Mouse (Mus musculus): ENCODE results near the gene Olfr881. TPM values are rescaled to one million over a fixed set of nuclear protein-coding genes. Genes with fewer than 3 reads are reported as not detected.

Gene Olfr881
- not detected for total RNA-seq (2021)
- long read RNA-seq, experiment 1, result 0 reads
- long read RNA-seq, experiment 2, result 0 reads

DNA sequence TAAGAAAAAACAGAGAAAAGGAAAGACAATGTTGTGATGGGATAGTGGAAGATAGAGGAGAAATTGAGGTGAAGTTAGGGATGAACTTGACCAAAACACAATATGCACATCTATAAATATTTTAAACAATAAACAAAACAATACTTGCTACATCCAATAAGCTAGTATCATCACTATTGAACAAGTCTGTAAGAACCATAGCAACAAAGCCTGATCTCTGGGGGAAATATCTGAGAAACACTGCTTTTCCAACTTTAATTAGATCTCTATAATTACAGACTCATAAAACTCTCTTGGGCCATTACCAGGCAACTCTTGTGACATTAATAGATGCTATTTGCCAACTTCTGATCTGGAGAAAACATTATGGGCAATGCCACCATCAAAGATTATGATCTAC lies at the start of gene Olfr881:
TSS of gene Olfr881 (plus strand) at position 301 of the 400 bp plus-strand sequence.
- Histone ChIP-seq H3K4me3 (no peak within 1 kb of the TSS), H3K27ac (no peak within 1 kb of the TSS)
- no peak for DNase-seq
- intact Hi-C loops (cut with DNase I), result no loop called here
- TF ChIP-seq CTCF (IDR thresholded peaks at IDR 0.05), result no peak

DNA sequence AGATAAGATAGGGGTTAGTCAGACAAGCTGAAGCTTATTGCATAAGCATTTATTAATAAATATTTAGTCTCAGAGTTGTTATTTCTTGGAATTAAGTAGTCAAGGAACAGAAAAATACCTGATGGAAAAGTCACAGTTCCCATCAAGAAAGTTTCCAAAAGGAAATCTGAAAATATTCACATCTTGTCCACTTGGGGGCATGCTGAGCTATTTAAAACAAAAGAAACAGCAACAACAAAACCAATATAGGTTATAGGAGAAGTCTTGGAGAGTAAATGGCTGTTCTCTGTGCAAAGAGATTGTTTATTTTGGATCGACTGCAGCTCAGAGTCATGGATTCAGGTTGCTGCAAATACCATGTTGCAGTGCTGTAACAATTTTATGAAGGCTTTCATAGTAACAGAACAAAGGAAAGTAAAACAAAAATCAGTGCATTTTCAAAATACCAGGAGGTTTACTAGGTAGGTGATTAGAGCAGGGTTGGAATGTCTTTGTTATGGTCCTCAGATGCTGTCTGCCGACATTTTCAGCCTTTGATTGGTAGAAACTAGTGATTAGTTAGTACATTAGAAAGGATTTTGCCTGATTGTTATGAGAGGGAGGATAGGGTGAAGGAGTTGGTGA lies 7.1 kb downstream of the Olfr881 start:
- no peak for DNase-seq
- H3K4me3 ChIP-seq, result no peak overlapping the region
- intact Hi-C loops (cut with DNase I), result no loop called here
- TF ChIP-seq CTCF (IDR thresholded peaks at IDR 0.05), result no peak
- H3K27ac ChIP-seq, result no peak overlapping the region

DNA sequence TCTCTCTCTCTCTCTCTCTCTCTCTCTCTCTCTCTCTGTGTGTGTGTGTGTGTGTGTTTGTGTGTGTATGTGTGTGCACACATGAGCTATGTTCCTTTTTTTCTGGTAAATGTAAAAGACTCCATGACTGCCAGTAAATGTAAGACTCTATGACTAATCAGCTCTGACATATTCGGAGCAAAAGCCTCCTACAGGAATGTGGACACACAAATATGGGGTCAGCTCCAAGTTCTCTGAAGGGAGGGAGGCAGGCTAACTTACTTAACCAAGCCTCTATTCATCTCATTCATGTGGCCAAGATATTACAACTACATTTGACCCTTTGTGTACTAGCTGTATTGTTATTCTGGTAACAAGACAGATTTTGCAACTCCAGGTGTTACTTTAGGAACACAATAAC lies 8.4 kb downstream of the Olfr881 start:
- intact Hi-C loops (cut with DNase I), result no loop called here

DNA sequence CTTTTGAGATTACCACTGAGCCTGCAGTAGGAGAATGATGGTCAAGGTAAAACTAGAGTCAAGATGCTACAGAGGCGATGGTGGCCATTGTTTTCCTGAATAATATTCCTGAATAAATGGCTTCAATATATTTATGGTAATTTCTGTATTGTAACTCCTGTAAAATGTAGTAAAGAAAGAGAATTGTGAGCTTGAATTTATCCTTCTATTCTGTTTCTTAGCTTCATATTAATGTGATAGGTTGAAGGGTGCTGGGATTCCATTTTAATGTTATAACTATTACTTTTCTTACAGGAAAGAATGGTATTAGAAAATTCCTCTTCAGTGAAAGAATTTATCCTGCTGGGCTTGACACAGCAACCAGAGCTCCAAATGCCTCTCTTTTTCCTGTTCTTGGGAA lies 33.9 kb downstream of the Olfr881 start, which contains the start of gene Olfr883:
TSS of gene Olfr883 (plus strand) at position 301 of the 400 bp plus-strand sequence.
- Histone ChIP-seq H3K4me3 (no peak within 1 kb of the TSS), H3K27ac (no peak within 1 kb of the TSS)
- TF ChIP-seq CTCF (IDR thresholded peaks at IDR 0.05), result no peak
- intact Hi-C loops (cut with DNase I), result no loop called here
- DNase-seq, result no peak

More for the DNA sequence above, 8.4 kb downstream of the Olfr881 start:
- no peak for TF ChIP-seq CTCF (IDR thresholded peaks at IDR 0.05)
- Histone ChIP-seq H3K27ac (no peak overlapping the region), H3K4me3 (no peak overlapping the region)
- DNase-seq, result no peak

Other genes with a start within 250 kb of the Olfr881 start
- not detected for gene Olfr874, start 246.7 kb upstream of the Olfr881 start, total RNA-seq (2021)
- gene Olfr875, start 220.0 kb upstream of the Olfr881 start, total RNA-seq (2021), result not detected
- not detected for gene Olfr876, start 188.8 kb upstream of the Olfr881 start, total RNA-seq (2021)
- not detected for gene Olfr877, start 137.6 kb upstream of the Olfr881 start, total RNA-seq (2021)
- not detected for gene Olfr145, start 95.1 kb upstream of the Olfr881 start, total RNA-seq (2021)
- gene Olfr878, start 74.0 kb upstream of the Olfr881 start, total RNA-seq (2021), result not detected
- gene Olfr883, start 34.0 kb downstream of the Olfr881 start, total RNA-seq (2021), result not detected
- gene Olfr884, start 54.7 kb downstream of the Olfr881 start, total RNA-seq (2021), result not detected
- gene Olfr885, start 69.5 kb downstream of the Olfr881 start, total RNA-seq (2021), result not detected
- not detected for gene Olfr887, start 92.2 kb downstream of the Olfr881 start, total RNA-seq (2021)
- gene Olfr888, start 116.3 kb downstream of the Olfr881 start, total RNA-seq (2021), result not detected
- not detected for gene Olfr889, start 123.4 kb downstream of the Olfr881 start, total RNA-seq (2021)
- not detected for gene Olfr890, start 150.7 kb downstream of the Olfr881 start, total RNA-seq (2021)
- not detected for gene Olfr891, start 189.0 kb downstream of the Olfr881 start, total RNA-seq (2021)
- gene Olfr893, start 216.5 kb downstream of the Olfr881 start, total RNA-seq (2021), result not detected
- not detected for gene Olfr894, start 226.2 kb downstream of the Olfr881 start, total RNA-seq (2021)